Mouse (Mus musculus): ENCODE results near the gene Ripk1. TPM values are rescaled to one million over a fixed set of nuclear protein-coding genes. Genes with fewer than 3 reads are reported as not detected.

Ripk1 gene
- polyA plus RNA-seq, 1 experiment from 2014 or later, result 114 TPM

- Histone ChIP-seq H3K4me3 (ENCODE audit: inconsistent target) (no peak overlapping the region), H3K36me3 (ENCODE audit: inconsistent target) (peaks cover 91% of the 10 kb centered on the region), H3K27ac (no peak overlapping the region), H3K79me2 (ENCODE audit: inconsistent target) (0 out of 2 replicates have a peak, but pooled peaks cover under 1% of the 10 kb centered on the region)
- WGBS (ENCODE audit: missing documents), result 97% methylated on average over 9 of the region's 9 CpGs
Measured at GRCm38 (mm10) chr13:34016927-34017569, 14.9 kb downstream of the Ripk1 start.

DNA sequence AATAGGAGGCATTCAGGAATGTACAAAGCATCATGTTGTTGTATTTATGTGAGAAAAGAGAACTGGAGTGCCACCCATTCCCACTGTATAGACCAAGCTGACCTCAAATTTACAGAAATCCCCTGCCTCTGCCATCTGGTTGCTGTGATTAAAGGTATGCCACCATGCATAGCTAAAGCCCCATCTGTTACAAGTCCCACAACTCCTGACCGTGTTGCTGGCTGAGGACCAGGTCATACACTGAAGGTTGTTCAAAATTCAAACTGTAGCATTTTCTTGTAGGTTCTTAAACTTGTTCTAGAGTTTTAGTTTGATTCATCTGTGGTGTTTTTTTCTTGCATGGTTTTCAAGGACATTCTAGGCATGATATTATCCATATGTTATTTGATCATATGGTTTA lies 16.4 kb downstream of the Ripk1 start:
- 100% methylated on average over 1 of the region's 1 CpGs for WGBS (ENCODE audit: missing documents)
- Histone ChIP-seq H3K4me3 (ENCODE audit: inconsistent target) (no peak overlapping the region), H3K27ac (no peak overlapping the region), H3K36me3 (ENCODE audit: inconsistent target) (peaks cover 95% of the 10 kb centered on the region), H3K79me2 (ENCODE audit: inconsistent target) (no peaks in the 10 kb centered on the region)

- H3K36me3 ChIP-seq (ENCODE audit: inconsistent target), result peaks cover 91% of the 10 kb centered on the region
- 100% methylated on average over 2 of the region's 2 CpGs for WGBS (ENCODE audit: missing documents)
- no peak overlapping the region for H3K27ac ChIP-seq
- H3K79me2 ChIP-seq (ENCODE audit: inconsistent target), result peaks cover 1% of the 10 kb centered on the region; the same call in 1 of the 2 replicates
- no peak overlapping the region for H3K4me3 ChIP-seq (ENCODE audit: inconsistent target)
Measured at GRCm38 (mm10) chr13:34021998-34022397, 19.8 kb downstream of the Ripk1 start.

DNA sequence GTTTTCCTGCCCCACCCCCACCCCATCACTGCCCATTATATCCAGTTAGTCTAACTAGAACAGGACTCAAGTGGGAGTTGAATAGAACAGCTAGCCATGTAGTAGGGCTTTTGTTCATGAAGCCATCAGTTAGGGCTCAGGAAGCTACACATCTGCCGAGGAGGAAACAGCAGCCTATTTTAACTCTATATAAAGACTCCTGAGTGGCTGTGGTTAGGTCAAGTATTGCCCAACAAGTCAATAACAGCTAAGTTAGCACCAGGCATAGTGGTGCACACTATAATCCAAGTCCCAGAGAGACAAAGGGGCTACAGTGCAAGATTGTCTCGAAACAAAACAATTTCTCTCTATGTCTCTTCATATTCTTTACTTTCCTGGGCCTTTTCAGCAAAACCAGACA lies 29.9 kb downstream of the Ripk1 start:
- peaks cover 53% of the 10 kb centered on the region for H3K36me3 ChIP-seq (ENCODE audit: inconsistent target)
- 4% methylated on average over 2 of the region's 2 CpGs for WGBS (ENCODE audit: missing documents)
- H3K79me2 ChIP-seq (ENCODE audit: inconsistent target), result peaks cover 24% of the 10 kb centered on the region; the same call in 1 of the 2 replicates
- H3K27ac ChIP-seq, result peak overlapping the region; percentile 91
- H3K4me3 ChIP-seq (ENCODE audit: inconsistent target), result no peak overlapping the region

GRCm38 (mm10) chr13:34035424-34035823 lies 33.3 kb downstream of the Ripk1 start:
- Histone ChIP-seq H3K27ac (no peak overlapping the region), H3K79me2 (ENCODE audit: inconsistent target) (peaks cover 15% of the 10 kb centered on the region; the same call in 1 of the 2 replicates), H3K36me3 (ENCODE audit: inconsistent target) (peaks cover 19% of the 10 kb centered on the region), H3K4me3 (ENCODE audit: inconsistent target) (no peak overlapping the region)
- 93% methylated on average over 3 of the region's 3 CpGs for WGBS (ENCODE audit: missing documents)

DNA sequence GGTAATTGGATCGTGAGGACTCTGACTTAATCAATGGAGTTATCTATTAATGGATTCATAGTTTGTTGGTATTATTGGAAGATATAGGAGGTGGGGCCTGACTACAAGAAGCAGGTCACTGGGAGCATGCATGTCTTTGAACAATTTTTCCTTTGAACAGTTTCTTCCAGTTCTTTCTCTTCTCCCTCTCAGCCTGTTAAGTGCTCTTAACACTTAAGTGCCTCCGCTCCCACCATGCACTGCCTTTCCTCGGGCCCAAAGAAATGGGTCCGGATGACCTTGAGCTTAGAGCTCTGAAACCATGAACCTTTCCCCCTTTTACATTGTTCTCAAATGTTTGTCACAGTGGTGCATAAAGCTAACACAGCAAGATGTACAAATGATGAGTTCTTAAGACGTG lies 34.6 kb downstream of the Ripk1 start:
- Histone ChIP-seq H3K79me2 (ENCODE audit: inconsistent target) (peaks cover 15% of the 10 kb centered on the region; the same call in 1 of the 2 replicates), H3K36me3 (ENCODE audit: inconsistent target) (peaks cover 11% of the 10 kb centered on the region), H3K27ac (peak overlapping the region; percentile 73), H3K4me3 (ENCODE audit: inconsistent target) (no peak overlapping the region)
- 92% methylated on average over 5 of the region's 5 CpGs for WGBS (ENCODE audit: missing documents)

DNA sequence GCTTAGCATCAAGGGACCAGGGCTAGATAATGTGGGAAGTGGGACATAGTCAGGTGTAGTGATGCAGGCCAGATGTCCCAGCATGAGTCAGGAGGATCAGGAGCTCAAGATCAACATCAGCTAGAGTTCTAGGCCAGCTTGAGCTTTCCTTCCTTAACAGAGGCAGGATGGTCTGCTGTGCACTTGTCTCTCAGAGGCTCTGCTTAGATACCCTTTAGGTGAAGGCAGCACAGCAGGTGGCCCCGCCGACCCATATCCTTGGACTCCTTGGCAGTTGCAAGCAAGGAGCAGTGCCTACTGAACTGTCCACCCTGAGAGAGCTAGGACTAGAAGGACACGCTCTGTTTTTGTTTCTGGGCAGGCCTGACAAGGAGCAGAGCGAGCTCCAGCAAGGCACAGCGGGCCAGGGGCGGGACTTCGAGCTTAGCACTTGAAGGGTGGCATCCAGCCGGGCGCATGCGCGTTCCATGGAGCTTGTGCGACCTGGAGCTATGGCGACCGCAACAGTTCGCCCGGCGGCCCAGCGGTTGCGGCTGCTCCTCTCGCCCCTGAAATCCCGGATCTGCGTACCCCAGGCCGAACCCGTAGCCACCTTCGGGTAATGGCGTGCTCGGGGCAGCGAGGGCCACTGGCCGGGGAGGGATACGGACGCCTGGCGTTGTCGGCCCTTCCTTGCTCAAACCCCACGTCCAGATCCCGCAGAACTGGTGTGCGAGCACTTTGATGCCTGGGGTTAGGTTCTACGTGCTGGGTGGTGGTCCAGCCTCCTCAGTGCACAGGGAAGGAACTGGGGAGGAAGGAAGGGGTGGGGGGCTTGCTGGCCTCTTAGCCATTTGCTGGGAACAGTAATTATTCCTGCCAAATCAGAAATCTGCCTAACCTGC lies 35.3 kb downstream of the Ripk1 start, which contains the start of gene Bphl:
Gene Bphl, plus strand, starts transcription at position 426 of the 884 bp plus-strand sequence.
- WGBS (ENCODE audit: missing documents), result 3% methylated on average over 37 of the region's 37 CpGs
- peaks cover 15% of the 10 kb centered on the region; the same call in 1 of the 2 replicates for H3K79me2 ChIP-seq (ENCODE audit: inconsistent target)
- H3K4me3 ChIP-seq (ENCODE audit: inconsistent target), result peak within 1 kb of the TSS; percentile 71
- H3K27ac ChIP-seq, result peak within 1 kb of the TSS; percentile 73
- peaks cover 11% of the 10 kb centered on the region for H3K36me3 ChIP-seq (ENCODE audit: inconsistent target)

DNA sequence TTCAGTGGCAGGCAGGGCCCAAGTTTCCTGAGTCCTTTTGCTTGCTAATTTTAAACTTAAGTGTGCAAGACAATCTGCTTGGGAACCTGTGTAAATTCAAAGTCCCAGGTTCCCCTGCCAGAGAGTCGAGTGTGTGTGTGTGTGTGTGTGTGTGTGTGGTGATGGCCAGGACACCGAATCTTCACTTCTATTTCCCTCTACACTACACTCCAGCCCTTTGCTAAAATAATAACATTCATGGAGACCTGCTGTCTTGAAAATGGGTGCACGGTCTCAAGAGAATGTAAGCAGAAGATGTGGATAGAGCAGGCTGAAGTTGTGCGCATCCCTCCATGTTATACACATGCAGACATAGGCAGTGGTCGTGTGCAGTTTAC lies 35.9 kb downstream of the Ripk1 start:
- peak overlapping the region; percentile 71 for H3K4me3 ChIP-seq (ENCODE audit: inconsistent target)
- H3K79me2 ChIP-seq (ENCODE audit: inconsistent target), result peaks cover 15% of the 10 kb centered on the region; the same call in 1 of the 2 replicates
- peaks cover 8% of the 10 kb centered on the region; the same call in 1 of the 2 replicates for H3K36me3 ChIP-seq (ENCODE audit: inconsistent target)
- H3K27ac ChIP-seq, result peak overlapping the region; percentile 73
- WGBS (ENCODE audit: missing documents), result 53% methylated on average over 5 of the region's 5 CpGs

DNA sequence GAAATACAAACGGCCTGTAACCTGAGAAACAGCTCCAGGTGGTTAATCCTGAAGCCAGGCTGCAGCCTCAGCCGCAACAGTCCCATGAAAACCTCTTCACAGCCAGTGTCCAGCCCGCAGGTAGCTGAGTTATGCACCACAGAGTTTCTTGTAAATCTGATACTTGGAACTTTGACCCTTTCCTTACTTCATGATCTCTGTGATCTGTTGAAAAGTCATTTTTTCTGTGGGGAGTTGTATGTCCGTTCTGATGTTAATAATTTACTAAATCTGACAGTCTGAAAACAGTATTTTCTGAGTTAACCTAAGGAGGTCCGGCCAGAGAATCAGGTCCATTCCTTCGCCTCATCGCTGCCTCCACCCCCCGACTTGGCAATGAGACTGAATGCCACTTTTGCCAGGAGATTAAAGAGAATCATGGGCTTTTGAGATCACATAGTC lies 36.8 kb downstream of the Ripk1 start:
- Histone ChIP-seq H3K79me2 (ENCODE audit: inconsistent target) (peaks cover 15% of the 10 kb centered on the region; the same call in 1 of the 2 replicates), H3K4me3 (ENCODE audit: inconsistent target) (no peak overlapping the region), H3K27ac (no peak overlapping the region), H3K36me3 (ENCODE audit: inconsistent target) (no peaks in the 10 kb centered on the region)
- 93% methylated on average over 8 of the region's 8 CpGs for WGBS (ENCODE audit: missing documents)

DNA sequence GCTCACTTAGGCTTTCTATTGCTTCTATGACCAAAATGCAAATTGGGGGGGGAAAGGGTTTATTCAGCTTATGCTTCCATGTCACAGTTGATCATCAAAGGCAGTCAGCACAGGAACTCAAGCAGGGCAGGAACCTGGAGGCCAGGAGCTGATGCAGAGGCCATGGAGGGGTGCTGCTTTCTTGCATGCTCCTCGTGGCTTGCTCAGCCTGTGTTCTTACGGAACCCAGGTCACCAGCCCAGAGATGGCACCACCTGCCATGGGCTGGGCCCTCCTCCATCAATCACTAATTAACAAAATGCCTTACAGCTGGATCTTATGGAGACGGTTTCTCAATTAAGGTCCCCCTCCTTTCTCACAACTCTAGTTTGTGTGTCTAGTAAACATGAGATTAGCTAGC lies 37.9 kb downstream of the Ripk1 start:
- WGBS (ENCODE audit: missing documents), result 96% methylated on average over 3 of the region's 3 CpGs
- Histone ChIP-seq H3K79me2 (ENCODE audit: inconsistent target) (peaks cover 15% of the 10 kb centered on the region; the same call in 1 of the 2 replicates), H3K27ac (no peak overlapping the region), H3K36me3 (ENCODE audit: inconsistent target) (no peaks in the 10 kb centered on the region), H3K4me3 (ENCODE audit: inconsistent target) (no peak overlapping the region)

DNA sequence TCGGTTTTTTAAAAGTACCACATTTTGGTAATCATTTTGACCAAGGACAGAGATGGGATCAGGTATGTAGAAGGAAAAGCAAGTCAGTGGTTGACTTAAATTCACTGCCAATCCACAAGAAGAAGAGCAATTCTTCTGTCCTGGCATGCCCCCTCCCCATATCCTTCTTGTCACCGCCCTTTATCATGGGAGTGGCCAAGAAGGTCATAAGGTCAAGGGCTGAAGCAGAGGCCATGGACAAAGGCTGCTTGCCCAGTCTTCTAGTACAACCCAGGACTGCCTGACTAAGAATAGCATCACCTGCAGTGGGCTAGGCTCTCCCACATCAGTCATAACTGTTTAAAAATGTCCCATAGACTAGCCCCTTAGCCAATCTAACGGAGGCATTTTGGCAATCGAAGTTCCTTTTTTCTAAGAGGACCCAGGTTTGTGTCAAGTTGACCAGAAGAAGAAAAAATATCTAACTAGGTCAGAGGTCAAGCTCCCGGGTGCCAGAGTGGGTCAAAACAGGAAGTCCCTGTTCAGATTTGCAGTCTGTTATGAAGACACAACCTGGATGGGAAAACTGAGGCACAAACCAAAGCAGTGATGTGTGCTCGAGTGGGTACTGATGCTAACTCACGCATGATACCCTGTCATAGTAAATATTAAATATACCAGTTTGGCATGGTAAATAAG lies 41.7 kb downstream of the Ripk1 start:
- peaks cover 2% of the 10 kb centered on the region; the same call in 1 of the 2 replicates for H3K79me2 ChIP-seq (ENCODE audit: inconsistent target)
- no peaks in the 10 kb centered on the region for H3K36me3 ChIP-seq (ENCODE audit: inconsistent target)
- no peak overlapping the region for H3K4me3 ChIP-seq (ENCODE audit: inconsistent target)
- 56% methylated on average over 7 of the region's 7 CpGs for WGBS (ENCODE audit: missing documents)
- H3K27ac ChIP-seq, result no peak overlapping the region

- 79% methylated on average over 5 of the region's 5 CpGs for WGBS (ENCODE audit: missing documents)
- Histone ChIP-seq H3K36me3 (ENCODE audit: inconsistent target) (no peaks in the 10 kb centered on the region), H3K27ac (no peak overlapping the region), H3K79me2 (ENCODE audit: inconsistent target) (no peaks in the 10 kb centered on the region), H3K4me3 (ENCODE audit: inconsistent target) (no peak overlapping the region)
Measured at GRCm38 (mm10) chr13:34045511-34046249, 43.5 kb downstream of the Ripk1 start.

DNA sequence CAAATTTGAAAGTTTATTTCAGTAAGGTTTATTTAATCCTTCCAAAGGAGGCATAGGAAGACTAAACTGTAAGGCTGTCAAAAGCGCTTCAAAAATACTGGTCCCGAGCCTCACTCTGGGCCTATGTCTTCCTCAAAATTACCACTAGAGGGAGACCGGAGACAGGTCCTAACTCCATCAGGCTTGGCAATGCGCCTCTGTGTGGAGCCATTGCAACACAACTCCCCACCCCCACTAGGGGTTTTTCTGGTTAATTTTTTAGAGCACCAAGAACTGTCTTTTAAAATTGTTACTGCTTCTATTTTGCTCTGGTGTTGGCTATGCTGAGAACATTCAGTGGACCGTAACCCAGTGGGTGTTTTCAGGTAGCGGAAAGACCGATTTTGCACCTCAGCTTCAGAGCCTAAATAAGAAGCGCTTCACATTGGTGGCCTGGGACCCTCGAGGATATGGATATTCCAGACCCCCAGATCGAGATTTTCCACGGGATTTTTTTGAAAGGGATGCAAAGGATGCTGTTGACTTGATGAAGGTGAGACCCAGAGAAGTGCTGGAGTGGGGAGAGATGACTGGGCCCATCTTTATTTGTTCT lies 44.4 kb downstream of the Ripk1 start:
- Histone ChIP-seq H3K4me3 (ENCODE audit: inconsistent target) (no peak overlapping the region), H3K79me2 (ENCODE audit: inconsistent target) (no peaks in the 10 kb centered on the region), H3K36me3 (ENCODE audit: inconsistent target) (no peaks in the 10 kb centered on the region), H3K27ac (no peak overlapping the region)
- WGBS (ENCODE audit: missing documents), result 46% methylated on average over 11 of the region's 11 CpGs

Measured in macrophage (primary cell).